Mouse (Mus musculus) spleen, postnatal 10 days (tissue): ENCODE data around the gene Efcc1.
A peak's percentile ranks its signal among the peaks of the same experiment; 100 is the strongest.

Experiments
- DNase-seq, 2 experiments: peaks; one replicate each; pipeline ENCODE4 v3.0.0; 2021 to 2022; ENCODE audit warnings: low spot score in 2 of 2

The Efcc1 gene

DNA sequence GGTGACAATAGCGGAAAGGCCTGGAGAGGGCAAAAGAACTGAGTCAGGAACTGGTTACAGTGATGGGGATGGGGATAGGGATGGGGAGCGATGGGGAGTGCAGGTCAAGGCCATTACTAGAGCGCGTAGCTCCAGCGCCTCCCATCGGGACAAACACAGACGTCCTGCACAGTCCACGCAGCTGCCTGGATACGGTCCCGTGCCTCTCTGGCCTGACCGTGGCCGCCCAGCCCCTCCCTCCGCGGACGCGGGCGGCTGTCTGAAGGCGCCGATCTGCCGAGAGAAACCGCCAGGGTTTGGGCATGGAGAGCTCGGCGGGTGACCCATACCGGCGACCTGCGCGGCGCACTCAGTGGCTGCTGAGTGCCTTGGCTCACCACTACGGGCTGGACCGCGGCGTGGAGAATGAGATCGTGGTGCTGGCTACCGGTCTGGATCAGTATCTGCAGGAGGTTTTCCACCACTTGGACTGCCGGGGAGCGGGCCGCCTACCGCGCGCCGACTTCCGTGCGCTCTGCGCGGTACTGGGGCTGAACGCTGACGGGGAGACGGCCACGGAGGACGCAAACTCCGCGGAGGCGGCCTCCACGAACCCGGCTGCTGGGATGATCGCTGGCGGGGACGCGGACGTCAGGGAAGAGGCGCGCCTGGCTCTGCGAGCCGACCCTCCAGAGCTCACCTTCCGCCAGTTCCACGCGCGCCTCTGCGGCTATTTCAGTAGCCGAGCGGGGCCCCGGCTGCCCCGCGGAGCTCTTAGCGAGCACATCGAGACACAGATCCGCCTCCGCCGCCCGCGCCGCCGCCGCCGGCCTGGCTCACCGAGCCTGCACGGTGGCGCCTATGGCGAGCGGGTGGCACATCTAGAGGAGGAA, at the start of gene Efcc1:
Gene Efcc1 (plus strand): TSS at position 279 of the 872 bp plus-strand sequence.
- DNase-seq, result no peak

DNA sequence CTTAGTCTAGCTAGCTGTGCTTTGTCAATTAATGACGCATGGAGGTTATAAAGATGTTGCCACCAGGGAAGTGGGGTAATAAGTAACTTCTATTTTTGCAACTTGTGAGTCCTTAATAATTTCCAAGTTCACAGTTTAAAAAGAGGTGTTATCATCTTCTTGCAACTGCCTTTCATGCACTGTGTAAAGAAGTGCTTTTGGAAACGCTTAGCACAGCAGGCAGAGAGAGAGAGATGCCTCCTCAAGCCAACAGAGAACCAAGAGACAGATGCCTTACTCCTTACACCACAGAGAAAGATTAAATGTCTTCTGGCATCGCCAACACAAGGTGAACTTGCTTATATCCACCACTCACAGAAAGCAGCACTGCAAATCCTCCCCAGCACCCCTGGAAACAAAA, 34.7 kb upstream of the Efcc1 start:
- no peak for DNase-seq

DNA sequence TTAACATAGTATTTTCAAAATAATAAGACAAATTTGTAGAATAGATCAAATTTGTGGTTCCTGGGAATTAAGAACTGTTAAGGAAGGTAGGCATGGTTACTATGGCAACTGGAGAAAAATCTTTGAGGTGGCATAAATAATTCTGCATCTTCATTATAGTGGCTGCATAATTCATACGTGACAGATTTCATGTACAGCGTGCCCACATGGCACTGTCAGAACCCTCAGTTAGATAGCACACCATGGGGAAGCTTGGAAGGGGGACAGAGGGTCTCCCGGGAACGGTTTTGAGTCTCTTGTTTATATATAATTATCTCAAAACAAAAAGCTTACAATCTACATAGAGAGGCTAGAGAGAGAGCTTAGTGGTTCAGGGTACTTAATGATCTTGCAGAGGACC, 34.1 kb upstream of the Efcc1 start:
- DNase-seq, result no peak

DNA sequence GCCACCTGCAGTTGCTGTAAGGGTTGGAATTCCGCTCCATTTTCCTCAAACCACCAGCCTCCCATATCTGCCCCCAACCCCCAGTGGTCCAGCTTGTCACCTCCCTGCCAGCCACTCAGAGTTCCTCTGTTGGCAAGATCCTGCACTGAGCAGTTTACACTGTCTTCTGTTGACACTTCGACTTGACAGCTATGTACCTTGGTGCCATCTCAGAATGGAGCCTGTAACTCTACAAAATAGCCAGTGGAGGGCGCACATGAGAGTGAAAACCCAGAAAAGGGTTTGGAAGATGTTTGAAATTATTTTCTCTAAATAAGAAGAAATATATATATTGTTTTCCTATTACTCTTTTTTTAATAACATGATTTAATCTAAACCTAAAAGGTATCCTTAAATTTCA, 24.4 kb upstream of the Efcc1 start:
- peak in 1 of 2 experiments; percentile 43 for DNase-seq

DNA sequence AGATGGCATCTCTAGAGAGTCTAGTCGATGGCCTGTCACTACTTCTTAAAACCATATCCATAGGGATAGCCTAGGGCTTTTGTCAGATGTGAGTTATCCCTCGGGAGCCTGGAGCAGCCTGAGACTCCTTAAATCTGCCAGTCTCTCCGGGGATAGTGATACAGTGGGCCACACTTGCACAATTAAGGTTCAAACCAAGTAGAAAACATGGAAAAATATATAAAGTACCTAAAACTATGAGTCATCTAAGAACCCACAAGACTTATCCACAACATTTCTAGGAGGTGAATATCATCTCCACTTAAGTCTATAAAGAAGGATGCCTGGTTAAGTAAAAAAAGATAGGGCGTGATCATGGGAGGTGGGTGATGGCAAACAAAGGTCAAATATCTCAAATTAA, 18.4 kb upstream of the Efcc1 start:
- DNase-seq, result no peak

DNA sequence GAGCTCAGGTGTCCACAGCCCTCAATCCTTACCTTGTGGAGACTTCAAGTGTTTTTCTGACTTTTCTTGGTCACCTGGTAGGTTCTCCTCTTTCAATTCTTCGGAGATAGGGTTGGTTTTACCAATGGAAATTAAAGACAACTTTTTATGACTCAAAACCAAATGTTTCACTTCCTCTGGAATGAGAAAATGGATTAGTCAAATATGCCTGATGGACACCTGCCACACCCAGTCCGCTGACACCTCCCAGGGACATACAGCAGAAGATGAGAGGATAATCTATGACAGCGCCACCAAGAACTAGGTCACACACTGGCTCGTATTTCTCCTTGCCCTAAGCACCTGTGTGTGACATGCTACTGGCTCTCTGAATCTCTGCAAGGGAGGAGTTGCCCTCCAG, 16.6 kb upstream of the Efcc1 start:
- no peak for DNase-seq

DNA sequence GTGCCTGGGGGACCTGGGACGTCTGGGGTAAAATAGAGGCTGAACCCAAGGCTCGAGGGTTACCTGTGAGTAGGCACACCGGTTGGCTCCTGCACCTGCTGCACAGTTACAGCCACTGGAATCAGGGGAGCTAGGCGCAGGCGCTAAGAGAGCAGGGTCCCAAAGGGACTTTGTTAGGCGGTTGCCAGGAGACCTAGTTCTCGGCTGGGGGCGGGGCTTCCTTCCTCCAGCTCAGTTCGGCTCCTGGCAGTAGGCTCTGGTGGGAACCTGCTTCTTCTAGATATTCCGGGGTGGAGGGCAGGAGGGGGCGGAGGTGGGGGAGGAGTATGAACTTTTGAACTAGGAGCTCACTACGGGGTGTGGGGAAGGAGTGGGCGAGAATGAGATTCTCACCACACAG, 8.0 kb upstream of the Efcc1 start:
- peak in 1 of 2 experiments; percentile 51 for DNase-seq

DNA sequence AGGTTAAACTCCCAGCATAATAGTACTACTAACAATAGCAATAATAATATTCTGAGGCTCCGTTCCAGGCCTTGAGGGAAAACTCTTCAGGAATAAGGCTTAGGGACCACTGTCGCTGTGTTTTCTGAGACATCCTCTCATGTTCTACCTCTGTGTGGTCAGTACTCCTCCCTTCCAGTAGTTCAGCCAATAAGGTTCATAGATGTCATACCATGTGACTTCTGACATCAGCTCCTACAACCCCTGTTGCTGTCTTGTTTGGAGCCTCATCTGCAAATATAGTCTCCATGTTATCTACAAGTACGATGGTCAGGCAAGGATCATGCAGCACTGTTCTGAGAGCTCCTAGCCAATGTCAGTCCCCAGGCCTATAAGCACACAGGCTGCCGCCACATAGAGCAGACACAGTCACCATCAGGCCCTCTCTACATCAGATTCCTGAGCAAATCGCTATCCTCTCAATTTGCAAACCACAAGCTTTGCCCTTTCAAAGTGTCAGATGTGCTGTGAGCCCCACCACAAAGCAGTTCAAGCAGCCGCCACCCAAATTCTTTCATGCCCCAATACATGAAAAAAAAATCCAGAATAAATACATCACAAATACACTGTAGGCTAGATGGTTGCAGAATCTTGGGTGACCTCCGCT, 5.3 kb upstream of the Efcc1 start:
- DNase-seq, result no peak

DNA sequence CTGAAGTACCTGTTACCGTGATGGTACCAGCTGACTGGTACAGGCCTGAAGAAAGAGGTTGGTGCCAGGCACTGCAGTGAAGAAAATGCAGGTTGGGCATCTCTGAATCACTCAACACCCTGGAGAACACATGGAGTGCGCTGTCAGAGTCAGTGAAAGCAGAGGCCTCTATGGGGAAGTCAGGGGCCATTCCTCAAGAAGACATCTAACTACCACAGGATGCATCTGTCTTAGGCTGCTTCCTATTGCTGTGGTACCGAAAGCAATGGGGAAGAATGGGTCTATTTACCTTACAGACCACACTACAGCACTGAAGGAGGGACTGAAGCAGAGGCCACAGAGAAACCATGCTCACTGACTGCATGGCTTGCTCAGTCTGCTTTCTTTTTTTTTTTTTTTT, 2.6 kb upstream of the Efcc1 start:
- DNase-seq, result no peak

DNA sequence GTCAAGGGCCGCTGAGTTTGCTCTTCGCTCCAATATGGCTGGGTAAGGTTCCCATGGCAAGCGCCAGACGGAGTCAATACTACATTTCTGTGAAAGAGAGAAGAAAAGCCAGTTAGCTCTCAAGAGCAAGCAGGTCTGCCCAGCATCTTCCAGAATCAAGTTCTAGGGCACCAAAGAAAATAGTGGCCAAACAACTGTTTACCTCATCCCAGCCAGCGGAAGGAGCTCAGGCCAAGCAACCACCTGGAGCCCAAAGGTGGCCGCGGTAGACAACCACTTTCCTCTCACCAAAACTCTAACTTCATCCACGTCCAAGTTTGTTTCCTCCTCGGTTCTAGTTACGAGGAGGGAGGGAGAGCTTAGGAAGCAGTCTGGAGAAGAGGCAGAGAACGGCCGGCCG, 528 bp upstream of the Efcc1 start:
- no peak for DNase-seq

DNA sequence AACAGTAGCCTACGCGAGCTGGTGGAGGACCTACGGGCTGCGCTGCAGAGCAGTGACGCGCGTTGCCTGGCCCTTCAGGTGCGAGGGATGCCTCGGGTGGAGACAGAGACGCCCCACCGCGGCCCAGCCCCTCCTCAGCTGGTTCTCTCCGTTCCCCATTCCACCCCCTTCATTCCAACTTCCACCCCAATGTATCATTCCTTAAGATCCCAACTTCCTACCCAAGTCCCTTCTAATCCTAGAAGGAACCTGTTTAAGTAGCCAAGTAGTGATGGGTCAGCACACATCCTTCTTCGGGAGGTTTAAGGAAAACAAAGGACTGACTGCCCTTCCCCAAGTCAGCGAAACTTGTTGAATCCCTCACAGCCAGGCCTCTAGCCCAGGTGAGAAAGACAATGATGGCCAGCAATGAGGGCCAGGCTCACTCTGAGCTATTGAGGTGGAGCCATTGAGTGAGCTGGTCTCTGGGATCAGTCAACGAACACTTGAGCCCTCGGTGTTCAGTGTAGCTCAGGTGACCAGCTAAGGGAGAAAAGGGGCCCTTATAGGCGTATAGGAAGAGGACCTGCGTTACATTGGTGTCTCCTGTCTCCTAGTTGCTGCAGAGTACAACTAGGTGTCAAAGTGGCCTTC, 910 bp downstream of the Efcc1 start:
- no peak for DNase-seq

DNA sequence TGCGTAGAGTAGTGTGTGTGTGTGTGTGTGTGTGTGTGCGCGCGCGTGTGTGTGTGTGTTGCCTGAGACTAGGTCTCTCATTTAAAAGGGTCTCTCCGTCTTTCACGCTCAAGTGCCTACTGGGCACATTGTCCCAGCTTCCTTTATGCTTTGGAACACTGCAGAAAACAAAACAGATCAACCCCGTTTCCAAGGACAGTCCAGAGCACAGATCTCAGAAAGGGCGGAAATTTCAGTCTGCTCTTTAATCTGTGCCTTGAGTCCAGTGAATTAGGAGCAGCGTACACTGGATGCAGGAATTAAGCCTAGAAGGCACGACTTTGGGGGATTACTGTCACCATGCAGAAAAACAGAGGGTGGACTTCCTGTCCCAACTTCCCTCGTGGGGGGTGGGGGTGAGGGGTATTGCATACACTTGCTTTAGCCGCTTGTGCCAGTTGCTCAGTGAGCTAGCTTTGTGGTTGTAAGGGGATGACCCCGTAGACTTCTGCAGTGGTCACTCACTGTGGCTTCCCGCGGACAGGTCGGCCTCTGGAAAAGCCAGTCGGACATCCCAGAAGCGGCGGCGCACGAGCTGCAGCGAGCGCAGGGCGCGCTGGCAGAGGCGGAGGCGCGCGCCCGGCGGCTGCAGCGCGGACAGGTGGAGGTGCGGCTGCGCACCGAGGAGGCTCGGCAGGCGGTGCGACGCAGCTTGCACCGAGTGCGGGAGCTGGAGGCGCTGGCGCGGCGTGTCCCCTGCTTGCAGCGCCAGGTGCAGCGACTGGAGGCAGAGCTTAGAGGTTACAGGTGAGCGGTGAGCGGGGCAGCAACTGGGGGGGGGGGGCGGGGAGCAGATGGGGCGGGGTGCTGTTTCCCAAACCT, 1.7 kb downstream of the Efcc1 start:
- DNase-seq, result no peak

DNA sequence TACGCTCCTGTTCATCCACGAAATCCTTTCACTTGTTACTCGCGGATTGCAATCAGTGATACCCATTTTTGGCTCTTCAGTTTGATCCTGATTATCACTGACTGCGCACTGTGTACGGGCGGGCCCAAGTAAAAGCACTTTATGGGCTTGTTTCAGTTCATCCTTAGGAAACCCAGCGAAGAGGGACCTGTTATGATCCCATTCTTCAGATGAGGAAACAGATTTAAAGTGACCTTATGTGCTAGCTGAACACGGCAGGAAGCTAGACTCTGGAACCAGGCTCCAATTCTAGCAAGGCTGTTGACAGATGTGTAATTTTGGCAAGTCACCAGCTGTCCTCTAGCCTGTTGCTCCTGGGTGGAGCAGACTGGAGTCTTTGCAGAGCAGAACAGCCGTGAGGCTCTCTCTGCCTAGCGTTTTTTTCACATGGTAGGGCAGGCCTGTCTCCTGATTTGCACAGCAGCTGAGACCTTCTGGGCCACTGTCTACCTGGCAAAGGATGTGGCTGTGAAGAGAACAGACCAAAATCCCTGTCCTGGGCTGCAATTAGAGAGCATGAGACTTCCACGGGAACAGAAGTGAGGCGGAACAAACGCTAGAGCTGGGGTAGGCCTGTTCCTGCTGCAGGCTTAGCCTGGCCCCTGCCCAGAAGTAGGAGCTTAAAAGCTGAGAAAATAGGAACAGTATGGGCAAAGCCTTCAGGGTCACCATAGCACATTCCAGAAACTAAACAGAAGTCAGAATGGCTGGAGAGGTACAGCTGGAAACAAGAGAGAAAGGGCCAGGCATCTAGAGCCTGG, 2.7 kb downstream of the Efcc1 start:
- DNase-seq, result no peak

DNA sequence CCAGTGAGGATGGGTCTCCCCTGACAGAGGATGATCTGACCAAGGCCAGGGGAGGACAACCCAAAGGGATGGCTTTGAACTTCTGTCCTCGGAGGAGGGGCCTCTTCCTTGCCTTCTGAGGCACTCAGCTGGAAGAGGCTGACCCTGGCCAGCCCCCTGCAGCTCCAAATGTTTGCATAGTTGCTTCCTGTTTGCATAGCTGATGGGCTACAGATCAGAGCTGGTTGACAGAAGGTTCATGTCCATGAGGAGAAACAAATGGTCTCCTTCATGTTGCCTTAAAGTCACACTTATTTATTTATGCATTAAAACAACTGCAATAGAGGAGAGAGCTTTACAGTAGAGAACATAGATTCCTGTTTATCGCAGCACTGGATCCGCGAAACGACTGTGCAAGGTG, 3.5 kb downstream of the Efcc1 start:
- DNase-seq, result no peak

DNA sequence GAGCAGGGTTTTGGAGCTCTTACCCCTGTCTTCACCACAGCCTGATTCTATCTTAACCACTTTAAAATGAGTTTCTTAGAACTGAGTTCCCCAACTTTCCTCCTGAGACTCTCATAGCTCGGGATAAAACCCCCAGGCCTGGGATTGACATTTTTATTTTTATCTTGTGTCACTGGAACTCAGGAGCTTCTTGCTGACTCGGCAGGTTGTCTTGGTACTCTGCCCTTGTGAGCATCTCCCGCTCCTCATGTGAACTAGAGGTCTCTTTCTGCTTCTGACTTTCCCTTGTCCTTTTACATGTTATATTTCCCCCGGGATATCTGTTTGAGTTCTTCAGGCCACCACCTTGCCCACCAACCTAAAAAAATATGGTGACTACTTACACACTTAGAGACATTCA, 6.3 kb downstream of the Efcc1 start:
- DNase-seq, result no peak

DNA sequence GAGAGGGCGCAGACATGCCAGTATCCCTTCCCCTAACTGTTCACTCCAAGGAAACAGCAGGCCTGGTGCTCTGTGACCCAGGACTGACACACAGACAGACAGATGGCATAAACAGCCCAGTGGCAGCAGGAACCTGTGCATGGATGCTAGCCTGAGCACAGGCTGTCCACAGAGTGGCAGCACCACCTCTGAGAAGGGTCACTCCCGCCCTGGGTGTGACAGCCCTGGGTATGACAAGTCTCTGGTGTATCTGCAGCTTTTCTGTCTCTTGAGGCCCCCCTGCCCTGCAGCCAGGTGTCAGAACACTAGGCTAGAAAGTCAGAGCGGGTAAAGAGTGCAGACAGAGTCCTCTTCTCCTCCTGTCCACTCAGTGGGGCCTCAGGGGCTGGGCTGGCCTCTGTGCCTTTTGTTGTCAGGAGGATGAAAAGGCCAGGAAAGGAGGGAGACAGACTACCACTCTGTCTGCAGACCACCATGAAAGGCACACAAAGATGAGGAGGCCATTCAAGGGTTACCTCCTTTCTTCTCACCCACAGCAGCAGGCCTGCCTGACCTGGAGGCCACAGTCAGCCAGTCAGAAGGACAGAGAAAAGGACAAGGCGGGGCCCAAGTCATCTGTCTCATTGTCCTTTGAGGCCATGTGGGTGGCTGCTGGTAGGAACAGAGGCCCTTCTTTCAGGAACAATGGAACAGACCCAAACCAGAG, 7.4 kb downstream of the Efcc1 start:
- peak in 1 of 2 experiments; percentile 46 for DNase-seq

DNA sequence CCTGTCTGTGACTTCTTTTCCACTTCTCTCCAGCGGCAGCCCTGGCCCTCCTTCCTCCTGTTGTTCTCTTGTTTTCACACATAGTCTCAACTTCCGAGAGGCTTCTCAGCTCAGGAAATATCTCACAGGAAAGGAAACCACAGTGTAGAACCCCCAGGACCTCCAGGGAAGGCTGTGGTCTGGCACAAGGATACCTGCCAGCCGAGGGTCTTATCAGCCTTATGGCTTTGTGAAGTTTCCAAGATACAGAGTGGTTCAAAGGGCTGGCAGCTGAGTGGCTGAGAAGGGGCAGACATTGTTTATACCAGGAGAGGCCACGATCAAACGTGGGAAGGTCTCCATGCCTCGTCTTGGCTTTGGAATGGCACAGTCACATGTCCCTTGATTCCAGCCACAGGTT, 9.2 kb downstream of the Efcc1 start:
- DNase-seq, result peak in 1 of 2 experiments; percentile 34

DNA sequence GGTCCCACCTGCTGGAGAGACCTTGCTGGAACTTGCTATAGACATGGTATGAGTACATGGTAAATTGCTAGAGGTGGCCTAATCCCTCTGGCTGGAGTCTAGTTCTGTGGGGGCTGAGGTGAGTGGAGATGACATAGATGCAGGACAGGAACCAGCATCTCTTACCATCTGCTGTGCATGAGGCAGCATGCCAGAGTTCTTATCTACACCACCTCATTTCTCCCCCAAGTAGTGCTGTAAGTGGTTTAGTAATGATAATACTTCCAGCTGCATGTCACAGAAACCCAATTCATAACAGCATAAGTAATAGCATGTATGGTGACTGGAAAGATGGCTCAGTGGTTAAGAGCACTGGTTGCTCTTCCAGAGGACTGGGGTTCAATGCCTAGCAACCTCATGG, 9.8 kb downstream of the Efcc1 start:
- peak; percentile 57 to 78 for DNase-seq

DNA sequence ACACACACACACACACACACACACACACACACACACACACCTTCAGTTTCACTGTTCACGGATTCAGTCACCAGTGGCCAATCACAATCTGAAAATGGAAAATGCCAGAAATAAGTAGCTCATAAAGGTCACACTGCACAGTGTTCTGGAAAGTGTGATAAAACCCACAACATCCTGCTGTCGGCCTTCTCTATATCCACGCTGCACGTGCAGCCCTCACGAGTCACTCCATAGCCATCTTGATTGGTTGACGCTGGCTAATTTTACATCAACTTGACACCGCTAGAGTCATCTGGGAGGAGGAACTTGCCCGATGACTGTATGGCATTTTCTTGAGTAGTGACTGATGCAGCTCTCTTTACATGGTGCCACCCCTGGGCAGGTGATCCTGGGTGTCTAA, 11.3 kb downstream of the Efcc1 start:
- DNase-seq, result no peak

DNA sequence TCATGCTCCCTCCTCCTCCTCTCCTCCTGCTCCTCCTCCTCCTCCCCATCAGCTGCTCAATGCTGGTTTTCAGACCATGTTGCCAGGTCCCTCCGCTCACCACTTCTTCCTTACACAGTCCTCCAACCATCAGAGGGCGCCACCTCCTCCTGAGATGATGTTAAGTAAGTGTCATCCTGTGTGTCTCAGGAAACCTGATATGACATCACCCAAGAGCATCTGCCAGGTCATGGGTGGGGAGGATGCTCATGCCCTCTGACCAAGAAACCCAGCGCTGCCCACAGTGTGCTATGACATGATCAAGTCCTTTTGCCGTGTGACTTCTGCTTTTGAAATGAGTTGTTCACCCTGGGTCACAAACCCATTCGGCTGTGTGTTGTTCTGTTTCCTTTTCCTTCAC, 12.1 kb downstream of the Efcc1 start:
- DNase-seq, result peak in 1 of 2 experiments; percentile 67
